Mouse (Mus musculus) E14TG2a.4 (cell line): Measurements from ENCODE around the gene Nupl2.

ENCODE experiments used
- CTCF ChIP-seq: conservative IDR thresholded peaks from 2 replicates; pipeline ENCODE4 v1.5.1; 2014; ENCODE audit warnings: low read length
- NANOG ChIP-seq: IDR thresholded peaks from 2 replicates; pipeline ENCODE4 v1.6.1; 2014; ENCODE audit warnings: borderline replicate concordance, low read length, mixed read lengths
- POU5F1 ChIP-seq: IDR thresholded peaks from 2 replicates; pipeline ENCODE4 v1.6.1; 2014; ENCODE audit warnings: low read length, borderline replicate concordance

DNA sequence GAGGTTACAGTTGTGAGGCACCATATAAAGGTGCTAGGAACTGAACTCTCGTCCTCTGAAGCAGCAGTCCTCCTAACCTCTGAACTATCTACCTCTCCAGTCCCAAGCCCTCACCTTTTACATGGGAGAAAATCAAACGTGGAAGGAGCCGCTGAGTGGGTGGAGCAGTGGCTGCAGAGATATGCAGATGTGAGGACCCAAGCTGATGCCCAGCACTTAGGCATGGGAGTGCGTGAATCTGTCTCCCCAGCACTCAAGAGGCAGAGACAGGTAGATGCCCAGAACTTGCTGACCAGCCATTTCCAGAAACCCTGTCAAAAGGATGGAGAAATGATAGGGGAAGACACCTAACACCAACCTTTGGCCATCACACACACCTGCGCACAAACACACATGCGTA is 18.3 kb downstream of the Nupl2 start:
- no peak for TF ChIP-seq CTCF
- TF ChIP-seq POU5F1: no peak
- TF ChIP-seq NANOG: no peak
